Mouse (Mus musculus) retina, embryonic 14.5 days (tissue): Measurements from ENCODE around the gene Mrm3.

Source experiments
- DNase-seq: peaks from one replicate; pipeline ENCODE4 v3.0.0-alpha.2; 2015; ENCODE audit warnings: low spot score

Mrm3 gene

DNA sequence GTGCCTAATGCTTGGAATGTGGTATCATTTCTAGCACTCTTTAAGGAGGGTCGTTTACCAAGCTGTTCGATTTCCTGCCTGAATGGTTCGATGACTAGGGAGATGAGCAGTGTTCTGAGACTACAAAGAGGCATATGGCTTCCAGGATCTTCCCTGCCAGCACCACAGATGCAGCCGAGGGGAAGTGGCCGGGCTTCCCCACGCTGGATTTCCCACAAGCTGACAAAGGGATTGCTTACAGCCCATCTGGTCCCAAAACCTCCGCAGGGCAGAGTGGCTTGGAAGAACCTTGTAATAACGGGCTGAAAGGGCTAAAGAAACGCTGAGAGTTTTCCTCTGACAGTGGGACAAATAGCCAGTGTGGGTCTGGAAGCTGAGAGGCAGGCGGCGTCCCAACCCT is 46.9 kb downstream of the Mrm3 start:
- DNase-seq: peak; percentile 80

DNA sequence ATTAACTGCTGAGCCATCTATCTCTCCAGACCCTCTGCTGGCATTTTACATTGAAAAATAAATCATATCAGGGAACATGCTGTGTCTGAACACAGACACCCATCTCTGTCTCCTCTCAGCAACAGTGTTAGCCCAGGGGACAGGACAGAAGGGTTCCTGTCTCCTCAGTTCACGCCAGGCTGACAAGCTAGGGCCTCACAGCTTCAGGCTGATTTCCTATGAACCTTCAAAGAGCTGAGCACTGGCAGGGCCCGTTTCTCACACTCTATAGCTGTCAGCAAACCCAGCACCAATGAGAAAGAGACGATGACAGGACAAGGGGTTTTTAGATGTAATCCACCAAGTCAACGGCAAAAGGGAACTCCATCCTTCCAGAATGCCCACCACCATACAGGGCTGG is 48.4 kb downstream of the Mrm3 start:
- no peak for DNase-seq

DNA sequence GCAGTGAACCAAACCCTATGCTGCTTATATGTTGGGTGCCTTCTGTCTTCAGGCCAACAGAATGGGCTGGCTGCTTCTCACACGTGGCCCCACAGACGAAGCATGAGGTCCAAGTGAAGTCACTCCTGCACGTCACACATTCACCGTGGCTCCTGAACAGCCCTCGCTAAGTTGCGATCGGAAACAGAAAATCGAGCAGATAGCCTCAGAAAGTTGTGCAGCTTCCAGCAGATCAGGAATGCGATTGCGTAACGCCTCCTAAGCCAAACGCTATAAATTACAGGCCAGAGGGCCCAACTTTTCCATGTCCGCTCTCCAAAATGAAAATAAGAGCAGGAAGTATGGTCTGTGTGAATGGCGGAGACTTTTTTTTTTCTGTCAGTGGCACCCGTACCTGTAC is 48.9 kb downstream of the Mrm3 start:
- no peak for DNase-seq

DNA sequence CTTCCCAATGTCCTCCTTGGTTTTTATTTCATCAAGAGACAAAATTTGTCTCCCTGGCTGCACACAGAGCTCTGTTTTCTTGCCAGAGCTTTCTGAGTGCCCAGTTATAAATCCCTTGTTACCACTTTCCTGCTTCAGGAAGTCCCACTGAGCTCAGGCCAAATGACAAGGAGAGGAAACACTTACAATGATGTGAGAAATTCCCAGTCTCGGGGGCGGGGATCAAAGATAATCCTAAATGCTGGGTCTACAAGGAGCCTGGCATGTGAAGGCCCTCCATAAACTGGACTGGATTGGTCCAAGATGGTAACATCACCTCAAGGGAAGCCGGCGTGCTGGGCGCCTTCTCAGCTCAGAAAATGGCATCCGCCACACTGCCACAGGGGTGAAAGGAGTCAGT is 49.3 kb downstream of the Mrm3 start:
- DNase-seq: no peak

DNA sequence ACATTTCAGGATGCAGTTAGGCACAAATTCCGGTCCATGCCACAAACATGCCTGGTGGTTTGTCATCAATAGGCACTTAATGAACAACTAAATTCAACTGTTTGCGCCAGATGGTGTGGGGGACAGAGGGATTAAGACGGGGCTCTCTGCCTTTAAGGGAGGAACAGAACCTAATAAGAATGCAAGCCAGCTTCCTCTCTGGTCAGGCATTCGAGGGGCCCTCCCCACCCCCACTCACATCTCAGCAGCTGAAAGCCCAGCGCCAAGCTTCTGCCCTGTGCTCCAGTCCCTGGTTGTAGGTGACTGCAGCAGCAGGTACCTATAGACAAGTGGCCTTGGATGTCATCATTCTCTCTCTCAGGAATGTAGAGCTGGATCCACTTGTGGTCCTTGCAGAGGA is 50.6 kb downstream of the Mrm3 start:
- DNase-seq: no peak

DNA sequence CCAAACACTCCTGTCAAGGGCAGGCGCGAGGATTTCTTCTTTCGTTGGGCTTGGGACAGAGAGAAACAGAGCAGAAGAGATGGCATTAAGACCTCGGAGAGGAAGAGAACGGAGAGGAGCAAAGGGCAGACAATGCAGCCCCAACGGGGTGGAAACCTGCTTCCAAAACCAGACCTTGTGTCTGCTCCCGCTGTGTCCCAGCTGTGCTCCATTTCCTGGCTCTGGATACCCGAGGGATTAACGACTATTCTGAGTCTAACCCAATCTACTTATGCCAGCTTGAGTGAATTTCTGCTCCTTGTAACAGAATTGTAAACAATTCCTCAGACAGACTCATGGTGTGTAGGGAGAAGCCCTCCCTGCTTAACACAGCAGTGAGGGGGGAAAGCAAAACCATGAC is 51.3 kb downstream of the Mrm3 start:
- DNase-seq: peak; percentile 72

DNA sequence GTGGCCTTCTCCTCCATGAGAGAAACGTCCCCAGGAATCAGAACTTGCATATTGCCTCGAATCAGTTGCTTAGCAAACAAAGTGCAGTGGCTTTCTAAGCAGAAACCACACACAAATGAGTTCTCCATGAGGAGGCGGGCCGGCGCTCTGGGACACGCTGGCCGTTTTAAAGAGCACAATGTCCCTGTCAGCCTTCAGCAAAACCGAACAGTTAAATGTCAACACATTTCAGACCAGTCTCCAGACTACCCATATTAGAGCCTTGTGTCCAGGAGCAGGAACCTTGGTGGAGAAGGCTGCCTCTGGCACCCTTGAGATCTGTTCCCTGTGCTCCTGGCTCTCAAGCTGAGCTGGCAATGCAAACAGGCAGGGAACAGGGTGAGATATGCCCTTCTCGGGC is 53.7 kb downstream of the Mrm3 start:
- no peak for DNase-seq

DNA sequence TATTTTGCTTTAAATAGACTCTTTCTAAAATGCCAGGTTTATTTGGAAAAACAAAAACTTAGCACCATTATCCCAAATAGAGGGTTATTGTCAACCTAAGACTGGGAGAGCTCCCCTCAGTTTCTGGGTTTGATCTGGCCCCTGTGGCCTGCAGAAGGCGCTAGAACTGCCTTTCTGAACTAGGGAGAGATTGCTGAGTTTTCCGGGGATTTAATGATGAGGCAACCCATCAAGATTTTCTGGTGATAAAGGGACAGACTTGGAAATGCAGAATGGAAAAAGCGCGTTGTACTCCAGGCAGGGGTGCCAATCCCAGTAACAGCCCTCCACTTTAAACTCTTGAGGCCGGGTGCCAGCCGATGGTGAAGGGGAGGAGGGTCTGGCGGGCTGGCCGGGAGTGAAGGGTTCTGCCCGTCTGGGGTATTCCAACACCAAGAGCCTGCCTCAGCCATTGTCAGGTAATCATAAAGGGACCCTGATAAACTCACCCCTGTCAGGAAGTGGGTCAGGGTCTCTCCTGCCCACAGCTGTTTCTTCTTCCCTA is 55.0 kb downstream of the Mrm3 start:
- DNase-seq: no peak
